Mouse (Mus musculus): ENCODE measurements around the gene Shld2.

Shld2 gene

GRCm38 (mm10) chr14:34221416-34222077 lies 88.7 kb downstream of the Shld2 start:
- no peak for DNase-seq (ENCODE audit: extremely low spot score, low spot score)

GRCm38 (mm10) chr14:34220426-34220825 lies 89.9 kb downstream of the Shld2 start:
- DNase-seq (ENCODE audit: extremely low spot score, low spot score) = no peak

- DNase-seq (ENCODE audit: extremely low spot score, low spot score) = no peak
These were observed 90.5 kb downstream of the Shld2 start for GRCm38 (mm10) chr14:34219786-34220198.

- no peak for DNase-seq (ENCODE audit: extremely low spot score, low spot score)
These were observed 91.0 kb downstream of the Shld2 start, which contains the start of gene Syt15 for GRCm38 (mm10) chr14:34219295-34219694. Gene Syt15, plus strand, starts transcription at chr14:34219595.

GRCm38 (mm10) chr14:34215451-34216127 lies 94.7 kb downstream of the Shld2 start:
- DNase-seq (ENCODE audit: extremely low spot score, low spot score) = no peak

- DNase-seq (ENCODE audit: extremely low spot score, low spot score) = no peak
These were observed 100.4 kb downstream of the Shld2 start for GRCm38 (mm10) chr14:34209942-34210341.

- DNase-seq (ENCODE audit: extremely low spot score, low spot score) = no peak
These were observed 101.2 kb downstream of the Shld2 start for GRCm38 (mm10) chr14:34209080-34209479.

GRCm38 (mm10) chr14:34208651-34209050 lies 101.6 kb downstream of the Shld2 start:
- no peak for DNase-seq (ENCODE audit: extremely low spot score, low spot score)

- DNase-seq (ENCODE audit: extremely low spot score, low spot score) = no peak
These were observed 102.3 kb downstream of the Shld2 start for GRCm38 (mm10) chr14:34207996-34208395.

GRCm38 (mm10) chr14:34201231-34202035 lies 108.9 kb downstream of the Shld2 start, which contains the start of gene Gprin2:
Gene Gprin2, minus strand, starts transcription at chr14:34201653.
- DNase-seq (ENCODE audit: extremely low spot score, low spot score) = peak; percentile 47

GRCm38 (mm10) chr14:34200738-34201230 lies 109.5 kb downstream of the Shld2 start:
- no peak for DNase-seq (ENCODE audit: extremely low spot score, low spot score)

GRCm38 (mm10) chr14:34196706-34197105 lies 113.6 kb downstream of the Shld2 start:
- DNase-seq (ENCODE audit: extremely low spot score, low spot score) = no peak

GRCm38 (mm10) chr14:34195466-34195865 lies 114.8 kb downstream of the Shld2 start:
- DNase-seq (ENCODE audit: extremely low spot score, low spot score) = no peak

- no peak for DNase-seq (ENCODE audit: extremely low spot score, low spot score)
These were observed 116.4 kb downstream of the Shld2 start for GRCm38 (mm10) chr14:34193879-34194278.

GRCm38 (mm10) chr14:34190361-34190760 lies 119.9 kb downstream of the Shld2 start:
- DNase-seq (ENCODE audit: extremely low spot score, low spot score) = no peak

GRCm38 (mm10) chr14:34188629-34189028 lies 121.7 kb downstream of the Shld2 start:
- DNase-seq (ENCODE audit: extremely low spot score, low spot score) = peak; percentile 24
